Mouse (Mus musculus): Measurements from ENCODE around the gene Ddi1. TPM values are rescaled to one million over a fixed set of nuclear protein-coding genes. Genes with fewer than 3 reads are reported as not detected.

The Ddi1 gene
- total RNA-seq (2014; fragmentation: Nextera tagmentation): not detected in 2 replicates
- 0.05 and 0.06 TPM in 2 replicates for total RNA-seq (2017)
- polyA plus RNA-seq (2012): not detected in 2 replicates

- ATAC-seq (ENCODE audit: extremely low read depth, insufficient number of reproducible peaks, low FRiP score, poor library complexity, severe bottlenecking): no peak
- Histone ChIP-seq H3K4me1 (ENCODE audit: insufficient read depth, low read depth, low read length) (no peaks in the 10 kb centered on the region), H3K4me3 (ENCODE audit: low read depth, low read length) (no peak within 1 kb of the TSS), H3K36me3 (replicated peaks) (no peaks in the 10 kb centered on the region), H3K9me3 (replicated peaks) (no peaks in the 10 kb centered on the region), H3K27me3 (ENCODE audit: insufficient read depth, low read length) (no peaks in the 10 kb centered on the region)
- TF ChIP-seq TAL1 (conservative IDR thresholded peaks at IDR 0.05; ENCODE audit: low read depth, low read length): no peak
- TF ChIP-seq GATA1 (IDR thresholded peaks at IDR 0.05; ENCODE audit: borderline replicate concordance, low read length): no peak
- DNase-seq (ENCODE audit: low spot score): no peak
Observed at GRCm38 (mm10) chr9:6269796-6270280, at the start of gene Ddi1. Gene Ddi1 (minus strand): TSS chr9:6269846.

- no peak for TF ChIP-seq POLR2AphosphoS5 (IDR thresholded peaks at IDR 0.05; ENCODE audit: insufficient replicate concordance, low read depth, low read length)
- no peak for TF ChIP-seq CTCF (IDR thresholded peaks at IDR 0.05; ENCODE audit: low read depth, low read length)
- no peak for TF ChIP-seq GATA2 (IDR thresholded peaks at IDR 0.05; ENCODE audit: borderline replicate concordance, low read depth, low read length)
- no peak for TF ChIP-seq TAL1 (conservative IDR thresholded peaks at IDR 0.05; ENCODE audit: low read depth, low read length)
- TF ChIP-seq GATA1 (IDR thresholded peaks at IDR 0.05; ENCODE audit: borderline replicate concordance, low read length): no peak
- Histone ChIP-seq H3K36me3 (replicated peaks) (no peaks in the 10 kb centered on the region), H3K4me1 (ENCODE audit: insufficient read depth, low read depth, low read length) (no peaks in the 10 kb centered on the region), H3K4me3 (ENCODE audit: low read depth, low read length) (no peak overlapping the region), H3K9me3 (replicated peaks) (no peaks in the 10 kb centered on the region), H3K27me3 (ENCODE audit: insufficient read depth, low read length) (no peaks in the 10 kb centered on the region)
- no peak for DNase-seq (ENCODE audit: low spot score)
- no peak for ATAC-seq (ENCODE audit: extremely low read depth, insufficient number of reproducible peaks, low FRiP score, poor library complexity, severe bottlenecking)
Observed at GRCm38 (mm10) chr9:6317114-6317513, 47.5 kb upstream of the Ddi1 start.

GRCm38 (mm10) chr9:6305847-6306246 is 36.2 kb upstream of the Ddi1 start:
- Histone ChIP-seq H3K4me3 (ENCODE audit: low read depth, low read length) (no peak overlapping the region), H3K36me3 (replicated peaks) (no peaks in the 10 kb centered on the region), H3K27me3 (ENCODE audit: insufficient read depth, low read length) (no peaks in the 10 kb centered on the region), H3K9me3 (replicated peaks) (no peaks in the 10 kb centered on the region), H3K4me1 (ENCODE audit: insufficient read depth, low read depth, low read length) (no peaks in the 10 kb centered on the region)
- TF ChIP-seq POLR2AphosphoS5 (IDR thresholded peaks at IDR 0.05; ENCODE audit: insufficient replicate concordance, low read depth, low read length) (no peak), TAL1 (conservative IDR thresholded peaks at IDR 0.05; ENCODE audit: low read depth, low read length) (no peak), CTCF (IDR thresholded peaks at IDR 0.05; ENCODE audit: low read depth, low read length) (no peak), GATA2 (IDR thresholded peaks at IDR 0.05; ENCODE audit: borderline replicate concordance, low read depth, low read length) (no peak), GATA1 (IDR thresholded peaks at IDR 0.05; ENCODE audit: borderline replicate concordance, low read length) (no peak)
- ATAC-seq (ENCODE audit: extremely low read depth, insufficient number of reproducible peaks, low FRiP score, poor library complexity, severe bottlenecking) (no peak), DNase-seq (ENCODE audit: low spot score) (no peak)

GRCm38 (mm10) chr9:6304590-6304989 is 34.9 kb upstream of the Ddi1 start:
- H3K4me3 ChIP-seq (ENCODE audit: low read depth, low read length): no peak overlapping the region
- no peaks in the 10 kb centered on the region for H3K4me1 ChIP-seq (ENCODE audit: insufficient read depth, low read depth, low read length)
- no peak for TF ChIP-seq POLR2AphosphoS5 (IDR thresholded peaks at IDR 0.05; ENCODE audit: insufficient replicate concordance, low read depth, low read length)
- no peak for TF ChIP-seq GATA1 (IDR thresholded peaks at IDR 0.05; ENCODE audit: borderline replicate concordance, low read length)
- TF ChIP-seq CTCF (IDR thresholded peaks at IDR 0.05; ENCODE audit: low read depth, low read length): no peak
- TF ChIP-seq TAL1 (conservative IDR thresholded peaks at IDR 0.05; ENCODE audit: low read depth, low read length): no peak
- TF ChIP-seq GATA2 (IDR thresholded peaks at IDR 0.05; ENCODE audit: borderline replicate concordance, low read depth, low read length): no peak
- H3K36me3 ChIP-seq (replicated peaks): no peaks in the 10 kb centered on the region
- H3K9me3 ChIP-seq (replicated peaks): no peaks in the 10 kb centered on the region
- no peak for ATAC-seq (ENCODE audit: extremely low read depth, insufficient number of reproducible peaks, low FRiP score, poor library complexity, severe bottlenecking)
- DNase-seq (ENCODE audit: low spot score): no peak
- H3K27me3 ChIP-seq (ENCODE audit: insufficient read depth, low read length): no peaks in the 10 kb centered on the region

GRCm38 (mm10) chr9:6302050-6302449 is 32.4 kb upstream of the Ddi1 start:
- ATAC-seq (ENCODE audit: extremely low read depth, insufficient number of reproducible peaks, low FRiP score, poor library complexity, severe bottlenecking) (no peak), DNase-seq (ENCODE audit: low spot score) (no peak)
- H3K9me3 ChIP-seq (replicated peaks): no peaks in the 10 kb centered on the region
- no peaks in the 10 kb centered on the region for H3K4me1 ChIP-seq (ENCODE audit: insufficient read depth, low read depth, low read length)
- H3K4me3 ChIP-seq (ENCODE audit: low read depth, low read length): no peak overlapping the region
- no peaks in the 10 kb centered on the region for H3K36me3 ChIP-seq (replicated peaks)
- no peaks in the 10 kb centered on the region for H3K27me3 ChIP-seq (ENCODE audit: insufficient read depth, low read length)
- TF ChIP-seq CTCF (IDR thresholded peaks at IDR 0.05; ENCODE audit: low read depth, low read length) (no peak), GATA2 (IDR thresholded peaks at IDR 0.05; ENCODE audit: borderline replicate concordance, low read depth, low read length) (no peak), TAL1 (conservative IDR thresholded peaks at IDR 0.05; ENCODE audit: low read depth, low read length) (no peak), GATA1 (IDR thresholded peaks at IDR 0.05; ENCODE audit: borderline replicate concordance, low read length) (no peak), POLR2AphosphoS5 (IDR thresholded peaks at IDR 0.05; ENCODE audit: insufficient replicate concordance, low read depth, low read length) (no peak)

GRCm38 (mm10) chr9:6298547-6298946 is 28.9 kb upstream of the Ddi1 start:
- no peak for TF ChIP-seq GATA1 (IDR thresholded peaks at IDR 0.05; ENCODE audit: borderline replicate concordance, low read length)
- DNase-seq (ENCODE audit: low spot score): no peak
- H3K27me3 ChIP-seq (ENCODE audit: insufficient read depth, low read length): no peaks in the 10 kb centered on the region
- H3K4me3 ChIP-seq (ENCODE audit: low read depth, low read length): no peak overlapping the region
- H3K36me3 ChIP-seq (replicated peaks): no peaks in the 10 kb centered on the region
- ATAC-seq (ENCODE audit: extremely low read depth, insufficient number of reproducible peaks, low FRiP score, poor library complexity, severe bottlenecking): no peak
- no peaks in the 10 kb centered on the region for H3K4me1 ChIP-seq (ENCODE audit: insufficient read depth, low read depth, low read length)
- no peaks in the 10 kb centered on the region for H3K9me3 ChIP-seq (replicated peaks)

- no peaks in the 10 kb centered on the region for H3K4me1 ChIP-seq (ENCODE audit: insufficient read depth, low read depth, low read length)
- TF ChIP-seq GATA1 (IDR thresholded peaks at IDR 0.05; ENCODE audit: borderline replicate concordance, low read length) (no peak), GATA2 (IDR thresholded peaks at IDR 0.05; ENCODE audit: borderline replicate concordance, low read depth, low read length) (no peak), POLR2AphosphoS5 (IDR thresholded peaks at IDR 0.05; ENCODE audit: insufficient replicate concordance, low read depth, low read length) (no peak), TAL1 (conservative IDR thresholded peaks at IDR 0.05; ENCODE audit: low read depth, low read length) (no peak), CTCF (IDR thresholded peaks at IDR 0.05; ENCODE audit: low read depth, low read length) (no peak)
- H3K9me3 ChIP-seq (replicated peaks): no peaks in the 10 kb centered on the region
- no peaks in the 10 kb centered on the region for H3K36me3 ChIP-seq (replicated peaks)
- H3K4me3 ChIP-seq (ENCODE audit: low read depth, low read length): no peak overlapping the region
- DNase-seq (ENCODE audit: low spot score): no peak
- H3K27me3 ChIP-seq (ENCODE audit: insufficient read depth, low read length): no peaks in the 10 kb centered on the region
- no peak for ATAC-seq (ENCODE audit: extremely low read depth, insufficient number of reproducible peaks, low FRiP score, poor library complexity, severe bottlenecking)
Observed at GRCm38 (mm10) chr9:6289211-6289696, 19.6 kb upstream of the Ddi1 start.

Measured in G1E (cell line).